Mouse (Mus musculus) fat pad, adult 2 months (tissue): ENCODE data around the gene Olfr145.
A peak's percentile ranks its signal among the peaks of the same experiment; 100 is the strongest.

Experiments used
- DNase-seq: peaks from one replicate; pipeline ENCODE4 v3.0.0-alpha.2; 2011; ENCODE audit warnings: low read depth, low spot score; ENCODE audit errors: extremely low read depth

Olfr145 gene

DNA sequence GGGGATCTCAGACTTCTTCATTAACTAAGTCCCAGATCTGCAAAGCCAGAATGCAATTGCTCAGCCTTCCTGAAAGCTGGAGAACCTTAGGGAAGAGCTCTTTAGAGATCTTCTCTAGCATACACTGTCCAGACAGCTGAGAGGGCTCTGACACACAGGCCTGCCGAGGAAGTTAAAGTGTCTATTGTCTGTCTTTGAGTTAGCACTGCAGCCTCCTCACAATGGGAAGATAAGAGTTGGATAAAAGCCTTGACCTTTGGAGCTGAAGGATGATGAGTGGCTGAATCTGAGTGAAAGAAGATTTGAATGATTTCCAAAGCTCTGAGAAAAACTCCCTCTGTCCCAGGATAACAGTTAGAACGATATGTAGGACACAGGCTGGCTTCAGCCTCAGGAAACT, at the start of gene Olfr145:
Gene Olfr145 (plus strand): TSS at position 64 of the 400 bp plus-strand sequence.
- no peak for DNase-seq

DNA sequence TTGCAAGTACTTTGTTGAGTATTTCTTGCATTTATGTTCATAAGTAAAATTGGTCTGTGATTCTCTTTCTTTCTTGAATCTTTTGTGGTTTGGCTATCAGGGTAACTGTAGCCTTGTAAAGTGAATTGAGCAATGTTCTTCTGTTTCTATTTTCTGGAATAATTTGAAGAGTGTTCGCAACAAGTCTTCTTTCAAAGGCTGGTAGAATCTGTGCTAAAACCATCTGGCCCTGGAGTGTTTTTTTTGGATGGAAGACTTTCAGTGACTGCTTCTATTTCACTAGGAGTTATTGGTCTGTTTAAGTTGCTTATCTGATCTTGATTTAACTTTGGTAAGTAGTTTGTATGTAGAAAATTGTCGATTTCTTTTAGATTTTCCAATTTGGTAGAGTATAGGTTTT, 47.3 kb upstream of the Olfr145 start:
- peak; percentile 23 for DNase-seq

DNA sequence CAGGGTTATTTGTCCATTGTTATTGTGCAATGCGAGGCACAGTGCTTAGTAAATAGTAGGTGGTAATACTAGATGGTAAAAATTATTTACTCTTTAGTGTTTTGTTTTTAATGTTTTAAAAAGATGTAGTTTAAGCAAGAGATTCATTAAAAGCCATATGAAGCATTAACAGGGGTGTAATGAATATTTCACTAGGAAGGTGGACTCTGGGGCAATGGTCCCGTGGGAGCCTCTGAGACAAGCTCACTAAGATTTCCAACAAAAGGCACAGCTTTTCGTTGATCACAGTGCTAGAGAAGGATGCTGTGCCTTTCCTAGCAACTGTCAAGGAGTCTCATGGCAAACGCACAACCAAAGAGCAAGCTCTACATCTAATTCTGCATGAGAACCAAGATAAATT, 42.6 kb upstream of the Olfr145 start, which contains the start of gene Olfr877:
Gene Olfr877 (plus strand): TSS at position 301 of the 400 bp plus-strand sequence.
- DNase-seq, result no peak

DNA sequence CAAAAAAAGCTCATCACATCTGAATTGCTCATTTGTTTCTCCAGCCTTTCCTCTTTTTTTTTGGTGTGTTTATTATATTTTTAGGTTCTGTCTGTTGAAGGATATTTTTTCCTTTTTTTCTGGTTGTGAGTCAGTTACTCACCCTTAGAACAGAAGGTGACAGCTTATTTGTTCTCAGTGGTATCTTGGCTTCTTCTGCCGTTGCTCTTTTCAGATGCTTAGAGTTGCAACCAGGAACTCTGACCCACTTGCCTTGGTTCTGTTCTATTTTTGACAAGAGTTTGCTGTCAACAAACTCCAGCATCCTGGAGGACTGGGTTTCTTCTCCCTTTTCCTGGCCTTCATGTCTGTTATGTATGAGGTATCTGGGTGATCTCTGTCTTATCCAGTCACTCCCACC, 33.2 kb upstream of the Olfr145 start:
- no peak for DNase-seq

DNA sequence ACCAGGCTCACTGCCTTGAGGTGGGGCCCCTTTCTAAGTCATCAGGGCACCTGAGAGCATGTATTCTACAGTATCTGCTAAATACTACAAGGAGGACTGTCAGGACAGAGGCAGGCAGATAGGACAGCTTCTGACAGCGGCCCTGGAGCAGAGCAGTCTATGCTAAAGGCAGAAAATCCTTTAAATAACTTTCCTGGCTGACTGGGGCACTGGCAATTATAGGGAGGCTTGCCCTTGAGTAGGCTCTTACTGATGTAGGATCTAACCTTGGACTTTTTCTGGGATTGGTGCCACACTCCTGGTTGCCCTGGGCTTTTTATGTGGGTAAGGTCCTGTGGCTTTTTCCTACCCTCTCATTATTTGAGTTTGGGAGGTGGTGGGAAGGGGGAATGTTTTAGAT, 26.3 kb upstream of the Olfr145 start:
- DNase-seq, result no peak

DNA sequence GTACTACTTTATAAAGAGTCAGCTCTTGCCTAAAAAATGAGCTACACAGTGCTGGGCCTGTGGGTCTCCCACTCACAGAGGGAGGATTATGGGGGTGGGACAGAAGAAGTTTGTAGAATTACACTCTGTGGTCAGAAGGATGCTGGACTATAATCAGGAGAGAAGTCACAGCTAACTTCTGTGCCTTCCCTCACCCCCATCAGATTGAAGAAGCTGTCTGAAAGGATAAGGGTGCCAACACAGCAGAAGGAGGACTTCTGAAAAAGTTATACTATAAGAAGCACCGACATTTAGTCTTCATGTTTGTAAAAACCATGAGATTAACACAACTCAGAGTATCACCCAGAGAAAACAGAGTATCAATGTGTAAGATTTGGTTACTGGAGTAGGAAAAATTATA, 25.4 kb upstream of the Olfr145 start:
- no peak for DNase-seq

DNA sequence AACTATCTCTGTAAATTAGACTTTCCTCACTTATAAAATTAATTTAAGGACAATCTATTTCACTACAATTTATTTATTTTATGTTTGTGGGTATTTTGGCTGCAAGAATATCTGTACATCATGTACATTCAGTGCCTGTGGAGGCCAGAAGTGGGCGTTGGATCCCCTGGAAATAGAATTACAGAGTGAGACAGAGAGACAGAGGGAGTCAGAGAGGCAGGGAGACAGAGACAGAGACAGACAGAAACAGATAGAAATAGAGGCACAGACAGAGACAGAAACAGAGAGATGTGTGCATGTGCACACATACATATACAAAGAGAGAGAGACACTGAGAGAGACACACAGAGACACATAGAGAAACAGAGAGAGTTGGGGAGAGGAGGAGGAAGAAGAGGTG, 25.0 kb upstream of the Olfr145 start:
- DNase-seq, result no peak

DNA sequence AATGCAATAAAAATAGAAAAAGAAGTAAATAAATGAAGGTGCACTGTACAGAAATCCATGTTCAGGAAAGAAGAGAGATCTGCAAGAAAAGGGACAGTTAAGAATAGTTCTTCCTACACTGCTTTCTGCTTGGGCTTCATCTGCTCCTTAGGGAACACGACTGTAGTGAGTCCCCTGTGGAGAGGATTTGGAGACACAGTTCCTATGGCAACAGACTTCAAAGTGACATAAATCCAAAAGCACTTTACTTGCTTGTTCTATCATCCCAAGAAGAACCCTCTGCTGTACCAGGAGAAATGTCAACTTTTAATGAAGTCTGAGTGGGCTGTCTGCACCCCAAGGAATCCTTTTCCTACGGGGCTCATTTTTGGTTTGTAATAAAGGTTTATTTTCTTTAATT, 5.6 kb upstream of the Olfr145 start:
- no peak for DNase-seq

DNA sequence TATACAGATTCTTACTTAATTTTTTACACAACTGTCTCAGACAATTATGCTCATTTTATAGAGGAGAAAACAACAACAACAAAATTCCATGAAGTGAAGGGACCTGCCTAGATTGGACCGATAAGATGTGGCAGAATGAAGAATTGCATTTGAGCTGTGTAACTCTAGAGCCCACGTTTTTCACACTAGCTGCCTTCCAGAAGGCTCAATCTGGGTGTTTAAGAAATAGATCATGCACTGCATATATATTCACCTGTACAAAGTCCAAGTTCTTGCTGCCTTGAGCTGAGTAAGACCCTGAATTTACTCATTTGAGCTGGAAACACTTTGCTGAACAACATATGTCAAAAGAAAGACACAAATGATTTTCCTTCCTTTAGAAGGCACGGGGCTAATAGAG, 9.0 kb downstream of the Olfr145 start:
- no peak for DNase-seq

DNA sequence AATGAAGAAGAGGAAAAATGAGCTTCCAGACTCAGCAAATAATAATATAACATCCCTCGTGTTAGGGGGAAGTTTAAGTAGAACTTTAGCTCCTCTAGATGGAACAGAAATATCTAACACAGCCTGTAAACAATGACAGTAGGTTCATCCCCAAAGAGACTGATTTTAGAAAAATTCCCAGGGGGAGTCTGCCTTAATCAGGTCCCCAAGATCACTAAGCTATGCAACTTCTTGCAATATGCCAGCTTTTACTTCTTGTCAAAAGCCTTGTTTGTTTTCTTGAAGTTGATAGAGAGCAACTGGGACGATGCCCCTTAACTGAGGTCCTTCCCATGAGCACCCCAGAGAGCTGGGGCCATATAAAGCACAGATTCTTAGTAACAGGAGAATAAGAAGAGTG, 21.0 kb downstream of the Olfr145 start, which contains the start of gene Olfr878:
Gene Olfr878 (plus strand): TSS at position 301 of the 400 bp plus-strand sequence.
- DNase-seq, result no peak

DNA sequence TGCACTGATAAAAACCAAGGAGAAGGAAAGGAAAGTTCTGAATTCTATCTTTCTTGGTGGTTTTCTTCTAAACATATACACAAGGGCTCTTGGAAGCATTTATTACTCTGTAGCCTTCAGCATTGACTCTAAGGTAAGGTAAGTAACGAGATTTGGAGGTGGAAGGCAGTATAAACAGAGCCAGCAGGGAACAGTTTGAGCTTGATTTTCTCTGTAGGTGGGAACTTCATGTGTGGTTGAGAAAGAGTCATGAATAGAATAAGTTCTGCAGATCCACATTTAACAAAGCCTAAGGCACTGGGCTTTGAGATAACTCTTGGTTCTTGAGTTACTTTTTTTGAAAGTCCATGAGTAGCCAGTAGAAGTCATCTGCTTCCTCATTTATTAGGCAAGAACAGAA, 21.5 kb downstream of the Olfr145 start:
- DNase-seq, result no peak

DNA sequence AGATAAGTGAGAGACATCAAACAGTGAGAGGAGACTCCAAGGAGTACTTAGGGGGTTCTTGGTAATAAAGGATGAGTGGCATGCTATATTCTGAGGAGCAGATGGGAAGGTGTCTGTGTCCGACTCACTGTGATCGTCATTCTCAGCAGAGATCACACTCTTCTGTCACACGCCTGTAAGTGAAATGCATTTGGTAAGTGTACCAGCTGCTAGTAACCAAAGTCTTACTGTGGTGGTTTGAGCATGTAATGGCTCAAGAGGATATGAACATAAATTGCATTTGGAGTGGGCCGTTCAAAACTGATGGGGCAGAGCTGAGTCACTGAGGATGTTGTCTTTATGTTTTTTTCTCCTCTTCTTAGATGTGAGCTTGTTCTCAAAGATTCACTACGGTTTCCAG, 27.7 kb downstream of the Olfr145 start:
- no peak for DNase-seq

DNA sequence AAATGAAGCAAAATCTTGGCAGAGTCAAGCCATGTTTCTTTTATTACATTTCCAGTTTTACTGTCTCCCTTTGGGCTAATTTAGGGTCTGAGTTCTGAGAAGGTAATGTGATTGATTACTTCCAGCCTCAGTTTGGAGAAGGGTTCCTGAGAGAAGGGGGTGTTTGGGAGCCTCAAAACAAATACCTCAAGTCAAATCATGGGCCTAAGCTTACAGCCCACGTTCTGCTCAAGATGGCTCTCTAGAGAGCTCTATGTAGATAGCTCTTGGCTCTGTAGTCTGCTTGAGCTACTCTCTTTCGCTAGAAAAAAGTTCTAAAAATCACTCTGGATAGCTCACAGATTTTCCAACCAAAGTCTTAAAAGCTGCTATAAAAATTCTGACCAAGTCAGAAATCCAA, 28.9 kb downstream of the Olfr145 start:
- no peak for DNase-seq

DNA sequence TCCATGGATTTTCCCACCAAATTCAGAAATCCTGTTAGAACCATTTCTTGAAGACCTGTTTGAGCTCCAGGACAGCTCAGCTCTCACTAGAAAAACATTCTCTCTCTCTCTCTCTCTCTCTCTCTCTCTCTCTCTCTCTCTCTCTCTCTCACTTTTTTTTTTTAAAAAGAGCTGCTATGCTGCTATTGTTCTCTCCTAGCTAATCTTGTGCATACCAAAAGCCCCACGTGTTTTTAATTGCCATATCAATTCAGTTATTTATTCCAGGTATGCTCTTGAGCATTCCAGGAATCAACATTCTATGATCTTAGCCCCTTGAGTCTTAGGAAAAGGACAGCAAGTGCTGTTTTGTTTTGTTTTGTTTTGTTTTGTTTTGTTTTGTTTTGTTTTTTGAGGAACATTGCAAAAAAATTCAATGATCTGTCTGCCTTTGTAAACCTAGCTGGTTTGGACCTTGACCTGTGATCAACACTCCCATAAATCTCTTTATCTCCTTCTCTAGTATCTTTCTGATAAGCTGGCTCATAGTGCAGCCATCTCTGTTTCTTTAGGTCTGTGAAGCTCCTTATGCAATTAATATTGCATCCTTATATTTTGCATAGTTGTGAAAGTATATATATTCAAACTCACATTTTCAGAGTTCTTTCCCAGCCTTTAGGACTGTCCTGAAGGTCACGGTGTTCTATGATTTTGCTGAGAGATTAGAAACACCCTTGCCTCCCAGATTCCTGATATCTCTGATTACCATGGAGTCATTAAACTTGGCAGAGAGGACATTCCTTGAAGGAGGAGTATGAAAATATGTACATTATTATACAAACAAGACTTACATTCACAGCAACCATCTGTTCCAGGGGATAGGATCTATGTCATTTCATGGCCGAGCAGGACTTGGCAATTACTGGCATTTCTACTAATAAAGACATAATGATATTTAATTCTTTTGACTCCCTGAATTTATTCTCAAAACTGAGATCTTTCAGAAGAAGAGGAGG, 29.8 kb downstream of the Olfr145 start:
- DNase-seq, result no peak

DNA sequence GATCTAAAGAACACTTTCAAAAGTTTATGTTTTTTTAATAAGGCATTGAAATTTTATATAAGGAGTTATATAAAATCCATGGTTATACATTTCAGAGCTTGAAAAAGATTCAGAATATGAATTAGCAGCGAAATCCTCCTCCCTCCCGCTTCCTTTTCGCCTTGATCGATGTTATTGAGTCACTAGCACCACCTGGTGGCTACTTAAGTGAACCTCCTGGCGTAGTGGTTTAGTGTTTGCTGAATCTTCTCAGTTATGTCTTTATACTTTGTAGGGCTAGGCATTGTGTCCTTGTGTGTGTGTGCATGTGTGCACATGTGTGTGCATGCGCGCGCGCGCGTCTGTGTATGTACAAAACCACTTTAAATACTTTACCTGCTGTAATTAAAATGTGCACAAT, 36.0 kb downstream of the Olfr145 start:
- DNase-seq, result peak; percentile 5

DNA sequence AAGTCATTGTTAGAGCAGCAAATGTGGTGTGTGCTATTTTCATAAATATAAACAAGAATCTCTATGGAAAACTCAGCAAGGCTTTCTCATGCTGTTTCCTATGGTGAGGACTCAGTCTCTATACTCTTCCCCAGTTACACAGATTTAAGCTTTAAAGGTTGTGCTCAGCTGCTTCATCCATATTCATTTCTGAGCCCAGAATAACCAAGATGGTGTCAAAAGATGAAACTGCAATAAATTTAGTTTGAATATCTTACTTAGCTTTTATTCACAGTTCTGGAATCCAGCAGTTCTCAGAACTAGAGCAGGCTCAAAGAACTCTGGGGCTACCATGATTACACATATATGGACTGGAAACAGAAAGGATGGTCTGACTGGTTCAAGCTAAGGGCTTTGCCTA, 37.6 kb downstream of the Olfr145 start:
- no peak for DNase-seq

DNA sequence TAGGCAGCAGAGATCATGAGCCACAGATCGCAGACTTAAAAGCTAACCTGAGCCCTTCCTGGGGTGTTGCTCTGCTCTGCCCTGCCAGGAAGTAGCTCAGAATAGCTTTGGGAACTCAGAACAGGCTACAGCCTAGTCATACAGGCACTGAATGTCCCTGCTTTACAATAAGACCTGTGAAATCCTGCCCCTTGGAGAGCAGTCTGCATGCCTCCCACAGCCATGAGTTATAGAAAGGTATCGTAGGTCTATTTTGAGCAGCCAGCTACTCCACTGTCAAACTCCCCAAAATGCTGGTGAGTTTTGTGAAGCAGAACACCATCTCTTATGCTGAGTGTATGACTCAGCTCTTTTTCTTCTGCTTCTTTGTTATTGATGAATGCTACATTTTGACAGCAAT, 44.6 kb downstream of the Olfr145 start:
- no peak for DNase-seq
